Mouse (Mus musculus): ENCODE data around the gene Dclk1. TPM values are rescaled to one million over a fixed set of nuclear protein-coding genes. Genes with fewer than 3 reads are reported as not detected.

The Dclk1 gene
- polyA plus RNA-seq, 1 experiment, result 70.4 TPM

DNA sequence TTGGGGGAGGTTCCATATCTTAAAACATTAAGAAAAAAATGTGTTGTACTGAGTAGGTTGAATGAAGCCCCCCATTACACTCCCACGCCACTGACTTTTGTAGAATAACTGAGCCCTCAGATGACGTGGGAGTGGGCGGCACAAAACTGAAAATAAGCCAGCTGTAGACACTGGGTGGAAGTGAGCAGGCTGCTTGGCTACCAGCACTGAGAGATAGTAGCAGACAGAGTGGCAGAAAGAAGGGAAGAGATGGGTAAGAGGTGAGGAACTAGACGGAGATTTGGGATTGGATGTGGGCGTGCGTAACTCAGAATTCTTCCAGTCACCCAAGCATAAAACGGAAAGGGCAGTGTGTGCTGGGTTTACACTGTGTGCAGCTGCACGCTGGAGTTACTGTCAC is 223.6 kb downstream of the Dclk1 start:
- Histone ChIP-seq H3K36me3 (ENCODE audit: control insufficient read depth, insufficient read depth) (peaks cover 9% of the 10 kb centered on the region), H3K27me3 (ENCODE audit: control insufficient read depth, insufficient read depth, insufficient read length) (no peaks in the 10 kb centered on the region), H3K79me2 (ENCODE audit: control insufficient read depth, insufficient read depth) (no peaks in the 10 kb centered on the region), H3K4me2 (ENCODE audit: low read depth) (no peak overlapping the region), H3K4me3 (no peak overlapping the region), H3ac (ENCODE audit: control insufficient read depth, insufficient read length) (no peak overlapping the region)
- no peak for TF ChIP-seq MYOG (IDR thresholded peaks at IDR 0.05; ENCODE audit: control insufficient read depth in 1 of 3, insufficient read depth in 1 of 3, insufficient read length in 2 of 3, low read depth in 2 of 3)
- no peak for TF ChIP-seq MYOD1 (IDR thresholded peaks at IDR 0.05; ENCODE audit: control insufficient read depth in 1 of 3, insufficient read length in 2 of 3, low read depth in 2 of 3)
- TF ChIP-seq CEBPB (IDR thresholded peaks at IDR 0.05; ENCODE audit: insufficient read depth, poor library complexity, severe bottlenecking), result no peak
- TF ChIP-seq POLR2AphosphoS2 (IDR thresholded peaks at IDR 0.05; ENCODE audit: insufficient read length, low read depth), result no peak
- TF ChIP-seq MAX (IDR thresholded peaks at IDR 0.05; ENCODE audit: low read depth), result no peak
- TF ChIP-seq POLR2A (IDR thresholded peaks at IDR 0.05; ENCODE audit: insufficient read length, low read depth), result no peak
- TF ChIP-seq TCF12 (IDR thresholded peaks at IDR 0.05; ENCODE audit: insufficient read depth, poor library complexity, severe bottlenecking), result no peak
- no peak for TF ChIP-seq TCF3 (IDR thresholded peaks at IDR 0.05; ENCODE audit: insufficient read length, low read depth)
- no peak for TF ChIP-seq SRF (IDR thresholded peaks at IDR 0.05; ENCODE audit: control insufficient read depth, insufficient read length, low read depth)
- TF ChIP-seq REST (IDR thresholded peaks at IDR 0.05; ENCODE audit: insufficient read depth, insufficient read length), result no peak
- TF ChIP-seq E2F4 (IDR thresholded peaks at IDR 0.05; ENCODE audit: insufficient read depth), result no peak
- no peak for TF ChIP-seq USF1 (IDR thresholded peaks at IDR 0.05; ENCODE audit: low read depth)

DNA sequence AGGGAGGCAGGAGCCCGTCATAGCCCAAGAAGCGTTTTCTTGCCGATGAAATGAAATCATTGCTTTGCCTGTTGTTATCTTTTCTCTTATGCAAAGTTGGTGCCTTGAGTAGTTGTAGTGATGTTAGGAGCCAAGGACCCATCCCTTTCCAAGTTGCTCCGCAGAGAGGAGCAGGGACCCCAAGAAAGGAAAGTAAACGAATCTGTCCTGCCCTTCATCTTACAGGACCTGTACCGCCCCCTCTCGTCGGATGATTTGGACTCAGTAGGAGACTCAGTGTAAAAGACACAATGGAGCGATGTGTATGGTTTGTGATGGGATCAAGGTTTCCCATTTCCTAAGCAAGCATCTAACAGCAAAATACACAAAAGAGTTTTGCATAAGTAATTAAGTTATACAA is 224.2 kb downstream of the Dclk1 start:
- Histone ChIP-seq H3K4me3 (no peak overlapping the region), H3K36me3 (ENCODE audit: control insufficient read depth, insufficient read depth) (peaks cover 9% of the 10 kb centered on the region)

DNA sequence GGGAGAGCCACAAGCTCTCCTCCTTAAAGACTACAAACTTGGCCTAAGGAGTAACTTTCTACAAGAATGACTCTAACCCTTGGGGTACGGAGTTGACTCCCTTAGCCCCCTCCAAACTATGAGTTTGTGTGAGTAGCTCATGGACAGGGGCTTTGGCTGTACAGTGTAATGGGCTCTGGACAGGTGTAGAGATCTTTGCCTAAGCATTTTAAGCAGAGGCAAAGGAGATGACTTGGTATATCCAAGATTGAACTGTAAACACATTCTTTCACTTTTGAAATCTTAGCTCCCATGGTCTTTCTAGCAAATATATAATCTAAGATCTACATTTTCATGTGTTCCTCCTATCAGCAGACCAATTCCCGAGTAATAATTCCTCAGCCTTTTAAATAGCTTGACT is 229.9 kb downstream of the Dclk1 start, which contains the start of gene Gm21954:
TSS of gene Gm21954 (minus strand) at position 101 of the 400 bp plus-strand sequence.
- Histone ChIP-seq H3K36me3 (ENCODE audit: control insufficient read depth, insufficient read depth) (peaks cover 9% of the 10 kb centered on the region), H3K4me3 (no peak within 1 kb of the TSS), H3ac (ENCODE audit: control insufficient read depth, insufficient read length) (no peak within 1 kb of the TSS), H3K79me2 (ENCODE audit: control insufficient read depth, insufficient read depth) (no peaks in the 10 kb centered on the region), H3K4me2 (ENCODE audit: low read depth) (no peak within 1 kb of the TSS), H3K27me3 (ENCODE audit: control insufficient read depth, insufficient read depth, insufficient read length) (no peaks in the 10 kb centered on the region)
- no peak for TF ChIP-seq MYOG (IDR thresholded peaks at IDR 0.05; ENCODE audit: control insufficient read depth in 1 of 3, insufficient read depth in 1 of 3, insufficient read length in 2 of 3, low read depth in 2 of 3)
- TF ChIP-seq TCF12 (IDR thresholded peaks at IDR 0.05; ENCODE audit: insufficient read depth, poor library complexity, severe bottlenecking), result no peak
- no peak for TF ChIP-seq POLR2AphosphoS2 (IDR thresholded peaks at IDR 0.05; ENCODE audit: insufficient read length, low read depth)
- TF ChIP-seq USF1 (IDR thresholded peaks at IDR 0.05; ENCODE audit: low read depth), result no peak
- no peak for TF ChIP-seq SRF (IDR thresholded peaks at IDR 0.05; ENCODE audit: control insufficient read depth, insufficient read length, low read depth)
- TF ChIP-seq MYOD1 (IDR thresholded peaks at IDR 0.05; ENCODE audit: control insufficient read depth in 1 of 3, insufficient read length in 2 of 3, low read depth in 2 of 3), result no peak
- no peak for TF ChIP-seq POLR2A (IDR thresholded peaks at IDR 0.05; ENCODE audit: insufficient read length, low read depth)

More for the DNA sequence above, 224.2 kb downstream of the Dclk1 start:
- no peak overlapping the region for H3ac ChIP-seq (ENCODE audit: control insufficient read depth, insufficient read length)
- H3K79me2 ChIP-seq (ENCODE audit: control insufficient read depth, insufficient read depth), result no peaks in the 10 kb centered on the region
- no peak overlapping the region for H3K4me2 ChIP-seq (ENCODE audit: low read depth)
- TF ChIP-seq MYOD1 (IDR thresholded peaks at IDR 0.05; ENCODE audit: control insufficient read depth in 1 of 3, insufficient read length in 2 of 3, low read depth in 2 of 3), result no peak
- no peaks in the 10 kb centered on the region for H3K27me3 ChIP-seq (ENCODE audit: control insufficient read depth, insufficient read depth, insufficient read length)

DNA sequence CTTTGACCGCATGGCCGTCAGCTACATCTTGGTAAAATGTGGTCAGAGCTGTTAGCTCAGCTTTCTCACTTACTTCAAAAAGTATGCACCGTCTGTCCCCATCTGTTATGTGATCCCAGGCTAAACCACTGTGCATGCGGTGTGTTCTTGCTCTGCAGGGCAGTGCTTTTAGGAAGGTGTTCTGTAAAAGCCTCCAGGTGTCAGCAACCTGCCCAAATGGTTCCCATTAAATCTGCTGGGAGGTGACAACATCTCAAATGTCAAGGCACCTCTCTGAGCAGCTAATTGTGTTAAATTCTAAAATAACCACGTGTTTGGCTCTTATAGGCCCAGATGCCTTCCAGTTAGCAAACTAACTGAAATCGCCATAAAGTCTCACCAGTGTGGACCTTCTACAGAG is 231.0 kb downstream of the Dclk1 start:
- H3K79me2 ChIP-seq (ENCODE audit: control insufficient read depth, insufficient read depth), result no peaks in the 10 kb centered on the region
- H3ac ChIP-seq (ENCODE audit: control insufficient read depth, insufficient read length), result no peak overlapping the region
- peaks cover 12% of the 10 kb centered on the region for H3K36me3 ChIP-seq (ENCODE audit: control insufficient read depth, insufficient read depth)
- H3K4me2 ChIP-seq (ENCODE audit: low read depth), result no peak overlapping the region
- no peak overlapping the region for H3K4me3 ChIP-seq
- no peak for TF ChIP-seq TCF3 (IDR thresholded peaks at IDR 0.05; ENCODE audit: insufficient read length, low read depth)
- TF ChIP-seq MYOG (IDR thresholded peaks at IDR 0.05; ENCODE audit: control insufficient read depth in 1 of 3, insufficient read depth in 1 of 3, insufficient read length in 2 of 3, low read depth in 2 of 3), result no peak
- no peak for TF ChIP-seq SRF (IDR thresholded peaks at IDR 0.05; ENCODE audit: control insufficient read depth, insufficient read length, low read depth)
- no peak for TF ChIP-seq REST (IDR thresholded peaks at IDR 0.05; ENCODE audit: insufficient read depth, insufficient read length)
- TF ChIP-seq E2F4 (IDR thresholded peaks at IDR 0.05; ENCODE audit: insufficient read depth), result no peak
- no peak for TF ChIP-seq MYOD1 (IDR thresholded peaks at IDR 0.05; ENCODE audit: control insufficient read depth in 1 of 3, insufficient read length in 2 of 3, low read depth in 2 of 3)
- TF ChIP-seq POLR2A (IDR thresholded peaks at IDR 0.05; ENCODE audit: insufficient read length, low read depth), result no peak
- no peak for TF ChIP-seq USF1 (IDR thresholded peaks at IDR 0.05; ENCODE audit: low read depth)
- no peak for TF ChIP-seq POLR2AphosphoS2 (IDR thresholded peaks at IDR 0.05; ENCODE audit: insufficient read length, low read depth)
- TF ChIP-seq TCF12 (IDR thresholded peaks at IDR 0.05; ENCODE audit: insufficient read depth, poor library complexity, severe bottlenecking), result no peak
- no peak for TF ChIP-seq CEBPB (IDR thresholded peaks at IDR 0.05; ENCODE audit: insufficient read depth, poor library complexity, severe bottlenecking)
- no peaks in the 10 kb centered on the region for H3K27me3 ChIP-seq (ENCODE audit: control insufficient read depth, insufficient read depth, insufficient read length)

DNA sequence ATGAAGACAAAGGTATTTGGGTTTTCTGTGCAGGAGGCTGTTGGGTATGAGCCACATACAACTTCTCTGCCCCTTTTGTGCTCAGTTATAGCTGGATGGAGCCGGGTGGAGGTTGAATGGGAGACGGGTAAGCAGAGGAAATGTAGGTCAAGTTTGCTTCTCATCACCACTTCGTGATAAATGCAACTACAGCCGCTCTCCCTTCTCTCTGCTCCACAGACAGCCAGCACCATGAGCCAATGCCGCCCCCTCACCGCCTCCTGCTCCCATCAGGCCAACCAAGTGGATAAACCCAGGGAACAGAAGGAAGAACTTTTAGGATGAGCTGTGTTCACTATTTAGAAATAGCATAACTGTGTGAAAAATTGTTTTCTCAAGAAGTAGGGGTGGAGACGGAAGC is 234.5 kb downstream of the Dclk1 start:
- H3K4me3 ChIP-seq, result no peak overlapping the region

More for the DNA sequence above, 234.5 kb downstream of the Dclk1 start:
- TF ChIP-seq CEBPB (IDR thresholded peaks at IDR 0.05; ENCODE audit: insufficient read depth, poor library complexity, severe bottlenecking) (no peak), E2F4 (IDR thresholded peaks at IDR 0.05; ENCODE audit: insufficient read depth) (no peak), MYOD1 (IDR thresholded peaks at IDR 0.05; ENCODE audit: control insufficient read depth in 1 of 3, insufficient read length in 2 of 3, low read depth in 2 of 3) (no peak), POLR2AphosphoS2 (IDR thresholded peaks at IDR 0.05; ENCODE audit: insufficient read length, low read depth) (no peak), SRF (IDR thresholded peaks at IDR 0.05; ENCODE audit: control insufficient read depth, insufficient read length, low read depth) (no peak), MAX (IDR thresholded peaks at IDR 0.05; ENCODE audit: low read depth) (no peak), REST (IDR thresholded peaks at IDR 0.05; ENCODE audit: insufficient read depth, insufficient read length) (no peak), TCF12 (IDR thresholded peaks at IDR 0.05; ENCODE audit: insufficient read depth, poor library complexity, severe bottlenecking) (no peak), MYOG (IDR thresholded peaks at IDR 0.05; ENCODE audit: control insufficient read depth in 1 of 3, insufficient read depth in 1 of 3, insufficient read length in 2 of 3, low read depth in 2 of 3) (no peak)
- Histone ChIP-seq H3K79me2 (ENCODE audit: control insufficient read depth, insufficient read depth) (no peaks in the 10 kb centered on the region), H3K36me3 (ENCODE audit: control insufficient read depth, insufficient read depth) (peaks cover 7% of the 10 kb centered on the region), H3ac (ENCODE audit: control insufficient read depth, insufficient read length) (no peak overlapping the region), H3K4me2 (ENCODE audit: low read depth) (no peak overlapping the region), H3K27me3 (ENCODE audit: control insufficient read depth, insufficient read depth, insufficient read length) (no peaks in the 10 kb centered on the region)

Measured in myocyte (in vitro differentiated cells).